Mouse (Mus musculus) forebrain, embryonic 12.5 days (tissue): ENCODE data around the gene Cpne4. TPM values are rescaled to one million over a fixed set of nuclear protein-coding genes. Genes with fewer than 3 reads are reported as not detected.

Experiments used
- ATAC-seq: fragments of 200-750 bp; cut with Nextera tagmentation; 2 replicates; pipeline ENCODE4 v1.8.0; 2017; ENCODE audit warnings: moderate TSS enrichment; ENCODE audit not compliant: low FRiP score
- H3K27ac ChIP-seq: fragments of 300-500 bp; sonication (generic); 2 replicates; pipeline ENCODE4 v1.5.1; 2016; ENCODE audit warnings: mild to moderate bottlenecking
- H3K27me3 ChIP-seq: fragments of 300-500 bp; sonication (generic); 2 replicates; pipeline ENCODE4 v1.6.1; 2016; ENCODE audit warnings: mild to moderate bottlenecking
- H3K36me3 ChIP-seq: fragments of 300-500 bp; sonication (generic); replicated peaks from 2 replicates; pipeline ENCODE4 v1.6.1; 2016; ENCODE audit warnings: mild to moderate bottlenecking
- H3K4me1 ChIP-seq: fragments of 300-500 bp; sonication (generic); 2 replicates; pipeline ENCODE4 v1.6.1; 2016
- H3K4me2 ChIP-seq: fragments of 300-500 bp; sonication (generic); 2 replicates; pipeline ENCODE4 v1.6.1; 2016; ENCODE audit warnings: mild to moderate bottlenecking, moderate library complexity
- H3K4me3 ChIP-seq: fragments of 300-500 bp; sonication (generic); replicated peaks from 2 replicates; pipeline ENCODE4 v1.5.1; 2016; ENCODE audit warnings: mild to moderate bottlenecking
- H3K9ac ChIP-seq: fragments of 300-500 bp; sonication (generic); 2 replicates; pipeline ENCODE4 v1.6.1; 2016; ENCODE audit warnings: mild to moderate bottlenecking
- H3K9me3 ChIP-seq: fragments of 300-500 bp; sonication (generic); 2 replicates; pipeline ENCODE4 v1.6.1; 2016
- WGBS: fragments of 180-500 bp; shearing (Covaris S2); methylation state at CpG from one replicate; pipeline ENCODE4 v1.1.7; 2016; 5-methylcytosine and 5-hydroxymethylcytosine counted together
- polyA plus RNA-seq: library from polyadenylated mRNA; unstranded; fragments of >200 nt; fragmentation: Nextera tagmentation; extraction: Ambion mirVana; gene quantifications from 2 replicates; pipeline ENCODE4 v1.2.1, GENCODE M21; 2016

The Cpne4 gene
- polyA plus RNA-seq, 1 experiment from 2014 or later, result 1.1 TPM

DNA sequence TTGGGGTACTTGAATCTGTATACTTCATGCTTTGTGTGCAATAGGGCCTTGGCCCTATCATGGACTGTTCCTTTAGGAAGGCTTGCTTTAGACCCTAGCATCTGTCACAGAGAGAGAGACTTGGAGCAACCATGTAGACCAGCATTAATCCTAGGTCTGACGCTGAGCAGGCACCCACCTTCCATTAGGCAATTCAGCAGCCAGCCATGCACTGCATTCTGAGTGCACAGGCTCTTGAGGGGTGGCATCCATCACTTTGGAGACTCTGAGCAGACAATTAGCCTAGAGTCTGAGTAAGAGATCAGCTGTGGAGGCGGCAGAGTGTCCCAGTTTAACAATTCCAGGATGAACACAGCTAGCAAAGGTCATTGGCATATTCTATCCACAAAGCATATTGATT, 47.9 kb downstream of the Cpne4 start:
- WGBS, result 84% methylated on average over 2 of the region's 2 CpGs
- no peak for ATAC-seq

DNA sequence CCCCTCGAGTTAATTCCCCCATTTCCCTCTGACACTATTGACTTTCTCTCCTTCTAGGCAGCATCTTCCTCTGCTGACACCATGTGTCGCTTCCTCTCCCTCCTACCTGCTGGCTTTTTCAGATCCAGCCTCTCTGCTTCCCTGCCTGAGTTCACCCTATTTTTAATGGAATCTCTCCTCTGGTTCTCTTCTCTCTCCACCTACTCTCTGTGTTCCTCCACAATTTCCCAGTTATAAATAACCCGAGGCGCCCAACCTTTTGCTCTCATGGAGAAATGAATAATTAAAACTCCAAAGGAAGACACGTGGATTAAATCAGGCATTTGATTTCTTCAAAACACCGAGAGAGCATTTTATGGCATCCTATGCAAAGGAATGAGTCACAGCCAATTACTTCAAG, 65.4 kb downstream of the Cpne4 start:
- no peak overlapping the region for H3K4me2 ChIP-seq
- no peak overlapping the region for H3K9ac ChIP-seq
- H3K36me3 ChIP-seq, result no peaks in the 10 kb centered on the region
- no peak overlapping the region for H3K27ac ChIP-seq
- H3K27me3 ChIP-seq, result no peaks in the 10 kb centered on the region
- no peak overlapping the region for H3K4me3 ChIP-seq
- H3K4me1 ChIP-seq, result no peaks in the 10 kb centered on the region
- ATAC-seq, result no peak
- 85% methylated on average over 6 of the region's 6 CpGs for WGBS
- H3K9me3 ChIP-seq, result no peaks in the 10 kb centered on the region

More for the DNA sequence above, 47.9 kb downstream of the Cpne4 start:
- Histone ChIP-seq H3K36me3 (no peaks in the 10 kb centered on the region), H3K4me3 (no peak overlapping the region), H3K27me3 (no peaks in the 10 kb centered on the region), H3K27ac (no peak overlapping the region), H3K4me2 (no peak overlapping the region), H3K9ac (no peak overlapping the region; the same call in 1 of the 2 replicates), H3K4me1 (peaks cover 4% of the 10 kb centered on the region), H3K9me3 (no peaks in the 10 kb centered on the region)

DNA sequence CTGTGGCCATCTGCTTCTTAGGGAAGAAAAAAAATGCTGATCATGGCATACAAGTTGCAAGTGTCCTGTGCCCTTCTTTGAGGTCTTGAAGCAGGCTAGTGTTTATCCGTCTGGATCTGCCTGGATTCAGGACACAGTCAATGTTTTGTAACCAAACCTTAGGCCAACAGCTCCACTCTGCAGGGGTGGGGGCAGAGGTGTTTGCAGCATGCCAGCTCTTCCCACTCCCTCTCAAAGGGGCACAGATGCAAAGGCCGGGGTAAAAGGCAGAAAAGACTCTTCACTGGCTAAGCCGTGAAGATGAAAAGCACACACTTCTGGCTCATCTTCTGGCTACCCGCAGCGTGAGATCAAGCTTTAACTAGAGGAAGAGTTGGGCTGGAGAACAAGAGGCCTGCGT, 69.6 kb downstream of the Cpne4 start:
- Histone ChIP-seq H3K27me3 (no peaks in the 10 kb centered on the region), H3K27ac (no peak overlapping the region)

DNA sequence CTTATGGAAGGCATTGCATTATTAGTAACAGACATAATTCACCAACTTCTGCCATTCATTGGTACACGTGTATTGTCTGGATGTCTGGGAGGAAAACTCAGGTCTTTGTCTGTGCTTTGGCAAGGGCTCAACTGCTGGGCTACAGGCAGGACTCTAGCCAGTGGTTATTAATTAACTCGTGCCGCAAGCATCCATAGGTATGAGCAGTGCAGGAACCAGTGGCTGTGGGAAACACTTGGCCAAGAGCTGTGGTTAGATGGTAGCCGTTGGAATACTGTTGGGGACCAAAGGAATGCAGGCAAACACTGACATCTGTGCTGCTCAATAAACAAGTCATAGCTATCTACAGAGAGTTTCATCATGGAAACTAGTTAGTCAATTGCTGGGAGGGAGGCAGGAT, 76.5 kb downstream of the Cpne4 start:
- Histone ChIP-seq H3K9me3 (no peaks in the 10 kb centered on the region), H3K4me1 (no peaks in the 10 kb centered on the region), H3K4me3 (no peak overlapping the region), H3K27me3 (no peaks in the 10 kb centered on the region), H3K36me3 (no peaks in the 10 kb centered on the region), H3K27ac (no peak overlapping the region), H3K9ac (no peak overlapping the region), H3K4me2 (no peak overlapping the region)
- no peak for ATAC-seq
- 83% methylated on average over 4 of the region's 4 CpGs for WGBS

More for the DNA sequence above, 69.6 kb downstream of the Cpne4 start:
- no peak overlapping the region for H3K4me3 ChIP-seq
- no peaks in the 10 kb centered on the region for H3K4me1 ChIP-seq
- no peaks in the 10 kb centered on the region for H3K9me3 ChIP-seq
- H3K4me2 ChIP-seq, result no peak overlapping the region
- no peaks in the 10 kb centered on the region for H3K36me3 ChIP-seq
- H3K9ac ChIP-seq, result no peak overlapping the region
- 61% methylated on average over 6 of the region's 6 CpGs for WGBS
- no peak for ATAC-seq

DNA sequence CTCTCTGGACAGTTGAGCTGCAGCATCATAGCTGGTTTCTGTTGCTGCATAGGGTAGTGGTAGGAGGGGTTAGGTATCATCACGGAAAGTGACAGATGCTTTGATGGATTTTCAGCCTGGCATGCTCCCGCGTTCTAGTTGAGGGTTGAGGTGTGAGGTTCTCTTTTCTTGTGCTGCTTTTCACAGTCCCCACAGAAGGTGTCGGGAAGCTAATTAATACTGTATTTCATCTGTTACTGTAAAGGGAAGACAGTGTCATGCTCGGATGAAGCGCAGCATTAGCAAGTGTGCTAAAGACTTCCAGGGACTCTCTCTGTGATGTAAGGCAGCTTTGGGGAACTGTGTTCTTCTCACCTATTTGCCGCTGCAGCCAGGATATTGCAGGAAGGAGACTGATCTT, 80.7 kb downstream of the Cpne4 start:
- Histone ChIP-seq H3K36me3 (no peaks in the 10 kb centered on the region), H3K27me3 (no peaks in the 10 kb centered on the region), H3K4me1 (no peaks in the 10 kb centered on the region; the same call in 1 of the 2 replicates), H3K27ac (no peak overlapping the region), H3K9ac (no peak overlapping the region), H3K4me2 (no peak overlapping the region), H3K9me3 (no peaks in the 10 kb centered on the region), H3K4me3 (no peak overlapping the region)
- no peak for ATAC-seq
- 72% methylated on average over 7 of the region's 7 CpGs for WGBS

DNA sequence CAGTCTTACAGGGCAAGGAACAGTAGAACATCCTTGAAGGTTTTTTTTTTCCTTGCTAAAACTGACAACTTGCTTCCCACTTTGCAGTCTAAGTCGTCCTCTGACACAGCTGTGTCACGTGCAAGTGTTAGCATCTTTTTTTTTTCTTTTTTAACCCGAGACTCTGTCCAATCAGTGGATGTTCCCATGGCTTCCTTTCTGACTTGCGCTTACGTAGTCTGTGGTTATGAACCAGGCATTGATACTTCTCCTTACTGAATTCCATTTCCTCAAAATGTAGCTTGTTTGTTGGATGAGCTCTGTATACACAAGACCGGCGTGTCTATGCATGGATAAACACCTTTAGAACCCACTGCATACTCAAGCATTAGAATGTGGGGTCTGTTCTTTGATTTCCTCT, 82.2 kb downstream of the Cpne4 start:
- WGBS, result 82% methylated on average over 7 of the region's 7 CpGs
- no peaks in the 10 kb centered on the region for H3K27me3 ChIP-seq

DNA sequence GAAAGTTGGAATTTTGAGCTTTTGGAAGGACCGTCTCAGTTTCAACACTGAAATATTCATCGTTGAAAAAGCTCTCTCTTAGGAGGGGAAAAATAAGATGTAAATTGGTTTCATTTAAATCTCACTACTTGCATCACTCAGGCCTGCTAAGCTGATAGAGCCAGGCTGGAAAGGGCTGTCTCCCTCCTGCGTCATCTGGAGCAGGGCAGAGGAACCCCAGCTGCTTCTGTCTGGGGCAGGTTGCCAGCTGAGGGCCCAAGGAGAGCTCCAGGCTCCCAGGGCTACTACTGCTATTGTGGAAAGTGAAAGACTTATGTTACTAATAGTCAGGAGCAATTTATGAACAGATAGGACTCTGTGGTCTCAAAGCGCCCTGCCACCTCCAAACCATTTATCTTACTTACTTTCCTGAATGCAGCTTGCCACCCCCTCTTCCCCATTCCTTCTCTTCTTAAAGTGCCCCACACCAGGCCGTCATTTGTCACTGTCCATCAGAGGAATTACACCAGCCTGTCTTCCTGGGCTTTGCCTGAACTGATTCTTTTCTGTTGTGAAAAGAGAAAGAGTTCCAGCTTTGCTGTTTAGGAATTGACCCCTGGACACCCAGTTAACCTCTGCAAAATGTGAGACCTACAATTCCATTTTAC, 99.4 kb downstream of the Cpne4 start:
- Histone ChIP-seq H3K4me1 (no peaks in the 10 kb centered on the region), H3K27ac (no peak overlapping the region), H3K9me3 (no peaks in the 10 kb centered on the region), H3K27me3 (no peaks in the 10 kb centered on the region), H3K4me2 (no peak overlapping the region), H3K9ac (no peak overlapping the region), H3K36me3 (no peaks in the 10 kb centered on the region), H3K4me3 (no peak overlapping the region)
- no peak for ATAC-seq
- 79% methylated on average over 5 of the region's 5 CpGs for WGBS

More for the DNA sequence above, 82.2 kb downstream of the Cpne4 start:
- no peaks in the 10 kb centered on the region for H3K9me3 ChIP-seq
- H3K9ac ChIP-seq, result no peak overlapping the region
- no peaks in the 10 kb centered on the region for H3K36me3 ChIP-seq
- H3K4me3 ChIP-seq, result no peak overlapping the region
- ATAC-seq, result no peak
- no peaks in the 10 kb centered on the region; the same call in 1 of the 2 replicates for H3K4me1 ChIP-seq
- H3K4me2 ChIP-seq, result no peak overlapping the region
- H3K27ac ChIP-seq, result no peak overlapping the region

DNA sequence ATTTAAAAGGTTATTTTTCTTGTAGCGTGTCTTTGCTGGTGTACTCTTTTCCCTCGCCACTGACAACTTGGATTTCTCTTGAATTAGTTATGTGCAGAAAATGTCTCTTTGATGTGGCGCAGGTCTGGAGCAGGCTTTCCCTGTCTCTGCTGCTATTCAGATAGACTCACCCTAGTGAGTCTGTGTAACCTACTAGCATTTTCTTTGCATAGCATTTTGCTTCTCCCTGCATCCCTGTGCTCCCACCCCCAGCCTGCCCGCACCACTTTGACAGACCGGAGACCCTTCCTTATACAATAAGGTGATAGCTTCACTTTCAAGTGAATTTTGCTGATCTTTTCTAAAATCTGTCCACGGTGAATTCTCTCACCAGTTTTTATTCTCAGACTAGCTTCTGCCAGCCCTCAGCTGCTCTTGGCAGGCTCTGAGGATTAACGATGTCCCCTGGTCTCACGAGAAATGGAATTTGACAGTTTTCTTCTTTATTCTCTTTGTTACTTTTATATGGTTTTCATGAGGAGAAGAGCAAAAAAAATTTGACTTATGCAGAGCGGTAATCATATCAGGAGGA, 105.7 kb downstream of the Cpne4 start:
- Histone ChIP-seq H3K36me3 (no peaks in the 10 kb centered on the region), H3K27me3 (no peaks in the 10 kb centered on the region), H3K4me1 (no peaks in the 10 kb centered on the region), H3K9me3 (no peaks in the 10 kb centered on the region), H3K9ac (no peak overlapping the region), H3K27ac (no peak overlapping the region), H3K4me3 (no peak overlapping the region), H3K4me2 (no peak overlapping the region)
- WGBS, result 81% methylated on average over 9 of the region's 9 CpGs
- no peak for ATAC-seq

DNA sequence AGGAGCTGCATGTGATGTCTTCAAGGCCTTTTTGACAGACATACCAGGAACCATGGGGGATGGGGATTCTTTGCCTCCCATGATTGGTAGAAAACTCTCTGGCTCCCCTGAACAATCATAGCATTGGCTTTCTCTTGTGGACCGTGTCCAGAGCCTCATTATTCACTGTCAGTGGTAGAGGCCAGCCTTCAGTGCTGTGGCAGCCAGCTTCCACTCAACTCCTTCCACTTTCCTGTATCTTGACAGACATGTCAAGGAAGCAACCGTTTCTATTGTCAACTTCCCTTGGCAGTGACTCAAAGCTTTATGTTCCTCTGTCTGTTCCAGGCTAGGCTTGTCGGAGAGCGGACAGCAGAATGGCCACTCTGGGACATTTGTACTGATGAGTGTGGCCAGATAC, 112.7 kb downstream of the Cpne4 start:
- H3K27me3 ChIP-seq, result no peaks in the 10 kb centered on the region
- H3K4me2 ChIP-seq, result no peak overlapping the region
- no peak overlapping the region for H3K27ac ChIP-seq
- H3K4me3 ChIP-seq, result no peak overlapping the region
- no peak for ATAC-seq
- 78% methylated on average over 4 of the region's 4 CpGs for WGBS
- H3K9me3 ChIP-seq, result no peaks in the 10 kb centered on the region
- no peaks in the 10 kb centered on the region for H3K36me3 ChIP-seq
- H3K4me1 ChIP-seq, result no peaks in the 10 kb centered on the region
- H3K9ac ChIP-seq, result no peak overlapping the region

DNA sequence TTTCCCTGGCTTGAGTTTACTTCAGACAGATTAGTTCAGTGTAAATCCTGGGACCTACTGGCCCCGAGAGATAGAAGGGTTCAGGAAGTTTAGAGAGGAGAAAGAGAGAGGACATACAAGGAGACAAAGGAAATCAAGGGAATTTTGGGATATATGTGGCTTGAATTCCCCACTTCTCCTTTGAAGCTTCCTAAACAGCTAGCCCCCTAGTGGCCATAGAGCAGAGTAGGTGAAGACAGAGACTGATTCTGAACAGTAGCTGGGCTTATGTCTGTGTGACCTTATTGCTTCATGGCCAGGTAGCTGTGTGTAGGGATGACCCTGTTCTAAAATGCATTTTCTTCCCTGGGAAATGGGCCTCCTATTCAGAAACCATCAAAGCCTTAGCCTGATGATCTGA, 129.6 kb downstream of the Cpne4 start:
- H3K9ac ChIP-seq, result no peak overlapping the region
- ATAC-seq, result no peak
- H3K36me3 ChIP-seq, result no peaks in the 10 kb centered on the region
- H3K27me3 ChIP-seq, result no peaks in the 10 kb centered on the region
- H3K4me2 ChIP-seq, result no peak overlapping the region
- H3K9me3 ChIP-seq, result no peaks in the 10 kb centered on the region
- no peak overlapping the region for H3K27ac ChIP-seq
- 47% methylated on average over 1 of the region's 1 CpGs for WGBS
- no peaks in the 10 kb centered on the region for H3K4me1 ChIP-seq
- no peak overlapping the region for H3K4me3 ChIP-seq

DNA sequence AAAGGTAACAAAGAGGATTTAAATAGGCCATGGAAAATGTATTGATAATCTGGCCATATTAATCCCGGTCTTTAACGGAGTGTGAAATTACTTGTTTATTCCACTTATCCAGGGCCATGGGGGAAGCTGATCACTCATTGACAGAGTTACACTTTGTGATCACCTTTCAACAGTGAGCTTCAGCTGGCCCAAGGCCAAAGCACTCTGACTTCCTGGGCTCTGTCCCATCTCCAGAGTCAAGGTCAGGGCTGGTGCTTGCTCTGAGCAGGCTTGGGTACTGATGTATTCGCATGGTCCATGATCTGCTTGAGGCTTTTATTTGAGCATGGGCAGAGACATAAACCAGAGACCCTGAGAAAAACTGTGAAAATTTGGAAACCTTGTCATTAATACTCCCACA, 131.5 kb downstream of the Cpne4 start:
- Histone ChIP-seq H3K27ac (no peak overlapping the region), H3K9me3 (no peaks in the 10 kb centered on the region), H3K4me2 (no peak overlapping the region), H3K4me1 (no peaks in the 10 kb centered on the region), H3K27me3 (no peaks in the 10 kb centered on the region), H3K36me3 (no peaks in the 10 kb centered on the region), H3K4me3 (no peak overlapping the region), H3K9ac (no peak overlapping the region)
- 85% methylated on average over 3 of the region's 3 CpGs for WGBS
- ATAC-seq, result no peak

DNA sequence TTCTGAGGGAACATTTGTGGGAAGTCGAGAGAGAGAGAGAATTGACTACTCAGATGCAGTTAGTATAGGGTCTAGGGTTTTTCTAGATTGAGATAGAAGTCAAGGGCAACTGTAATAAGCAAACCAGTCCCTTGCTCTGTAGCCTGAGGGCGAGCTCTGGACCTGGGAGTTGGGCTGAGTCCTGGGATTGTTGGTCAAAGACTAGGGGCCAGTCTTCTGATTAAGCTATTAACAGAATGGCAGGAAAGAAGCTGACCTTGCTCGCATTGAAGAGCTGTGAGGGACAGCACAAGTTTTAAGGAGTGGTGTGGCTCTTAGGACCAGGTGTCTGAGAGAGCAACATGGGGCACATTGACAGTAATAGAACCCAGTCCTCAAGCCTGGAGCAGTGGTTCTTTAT, 140.0 kb downstream of the Cpne4 start:
- Histone ChIP-seq H3K4me2 (no peak overlapping the region), H3K9ac (no peak overlapping the region), H3K27me3 (no peaks in the 10 kb centered on the region), H3K27ac (no peak overlapping the region), H3K9me3 (no peaks in the 10 kb centered on the region), H3K36me3 (no peaks in the 10 kb centered on the region), H3K4me3 (no peak overlapping the region), H3K4me1 (no peaks in the 10 kb centered on the region)
- ATAC-seq, result no peak
- 76% methylated on average over 3 of the region's 3 CpGs for WGBS

DNA sequence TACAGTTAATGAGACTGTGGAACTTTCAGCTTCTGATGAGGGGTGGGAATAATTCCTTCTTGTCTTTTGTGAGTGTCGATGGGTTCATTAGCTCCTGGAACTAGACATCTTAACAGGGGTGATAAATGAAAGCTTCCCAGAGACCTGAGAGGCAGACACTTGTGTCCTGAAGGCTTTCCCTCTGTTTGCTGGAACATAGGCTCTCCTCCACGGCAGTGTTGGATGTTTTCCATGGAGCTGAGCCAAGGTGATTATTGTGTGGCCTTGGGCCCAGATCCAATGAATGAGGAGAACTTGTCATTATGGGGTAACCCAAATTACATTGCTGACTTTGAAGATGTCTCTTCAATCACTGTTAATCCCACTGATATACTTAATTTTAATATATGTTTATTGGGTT, 146.1 kb downstream of the Cpne4 start:
- Histone ChIP-seq H3K4me2 (no peak overlapping the region), H3K9me3 (no peaks in the 10 kb centered on the region), H3K27ac (no peak overlapping the region), H3K9ac (no peak overlapping the region), H3K36me3 (no peaks in the 10 kb centered on the region), H3K27me3 (no peaks in the 10 kb centered on the region), H3K4me1 (no peaks in the 10 kb centered on the region), H3K4me3 (no peak overlapping the region)
- ATAC-seq, result no peak; the same call in 1 of the 2 replicates
- 68% methylated on average over 2 of the region's 2 CpGs for WGBS
